Comparison of ENCODE assay signal across 8 mouse cellular contexts in genomic region chr13:3729926-3730698, GRCm38 (mm10).
A peak's percentile ranks its signal among the peaks of the same experiment; 100 is the strongest.
DNase-seq lines count a peak whose midpoint lies in the region; ATAC-seq lines count a peak whose summit lies in the region.

No protein-coding gene starts in this region.

- intact Hi-C loops in gastrocnemius, postnatal 36 days (cut with DNase I), result no loop called here

- H3K4me1 ChIP-seq in heart, embryonic 10.5 days, result peaks cover 19% of the 10 kb centered on the region
- H3K4me1 ChIP-seq in limb, embryonic 12.5 days (replicated peaks), result peaks cover 18% of the 10 kb centered on the region
- peaks cover 6% of the 10 kb centered on the region; the same call in 1 of the 2 replicates for H3K4me1 ChIP-seq in neural tube, embryonic 13.5 days (replicated peaks)

- H3K36me3 ChIP-seq in heart, embryonic 10.5 days, result no peaks in the 10 kb centered on the region
- H3K36me3 ChIP-seq in limb, embryonic 12.5 days, result no peaks in the 10 kb centered on the region
- no peaks in the 10 kb centered on the region for H3K36me3 ChIP-seq in neural tube, embryonic 13.5 days

- 5% methylated on average over 3 of the region's 3 CpGs for WGBS in heart, embryonic 10.5 days
- WGBS in limb, embryonic 12.5 days, result 2% methylated on average over 3 of the region's 3 CpGs
- 2% methylated on average over 3 of the region's 3 CpGs for WGBS in neural tube, embryonic 13.5 days

- peak overlapping the region; percentile 56; the same call in 1 of the 2 replicates for H3K27ac ChIP-seq in heart, embryonic 10.5 days
- peak overlapping the region; percentile 83 for H3K27ac ChIP-seq in limb, embryonic 12.5 days
- no peak overlapping the region for H3K27ac ChIP-seq in neural tube, embryonic 13.5 days (replicated peaks)

- no peak overlapping the region for H3K4me3 ChIP-seq in heart, embryonic 10.5 days
- H3K4me3 ChIP-seq in limb, embryonic 12.5 days (replicated peaks), result no peak overlapping the region
- H3K4me3 ChIP-seq in neural tube, embryonic 13.5 days, result no peak overlapping the region

- H3K27me3 ChIP-seq in heart, embryonic 10.5 days (ENCODE audit: insufficient read depth, poor library complexity, severe bottlenecking), result no peaks in the 10 kb centered on the region
- H3K27me3 ChIP-seq in limb, embryonic 12.5 days, result no peaks in the 10 kb centered on the region
- H3K27me3 ChIP-seq in neural tube, embryonic 13.5 days, result no peaks in the 10 kb centered on the region

- H3K4me2 ChIP-seq in limb, embryonic 12.5 days, result no peak overlapping the region
- no peak overlapping the region for H3K4me2 ChIP-seq in neural tube, embryonic 13.5 days

- DNase-seq in gastrocnemius, postnatal 25 days, result peak; percentile 44
- DNase-seq in gastrocnemius, postnatal 36 days, result no peak
- no peak for DNase-seq in heart, embryonic 10.5 days (ENCODE audit: low spot score)
- DNase-seq in thymus, postnatal 4 days, result no peak
- no peak for DNase-seq in layer of hippocampus, postnatal 25 days (ENCODE audit: extremely low spot score in 1 of 2, low spot score in 1 of 2)
- DNase-seq in natural killer cell, adult 2 months (ENCODE audit: low spot score in 2 of 2), result no peak

- peak; percentile 88 for ATAC-seq in limb, embryonic 12.5 days (ENCODE audit: insufficient number of reproducible peaks, insufficient read depth, low FRiP score, low TSS enrichment, low read depth)
- ATAC-seq in neural tube, embryonic 13.5 days (ENCODE audit: low read depth), result peak; percentile 53; the same call in 1 of the 2 replicates

- no peaks in the 10 kb centered on the region for H3K9me3 ChIP-seq in heart, embryonic 10.5 days
- no peaks in the 10 kb centered on the region for H3K9me3 ChIP-seq in limb, embryonic 12.5 days
- H3K9me3 ChIP-seq in neural tube, embryonic 13.5 days, result no peaks in the 10 kb centered on the region

- no peak overlapping the region for H3K9ac ChIP-seq in limb, embryonic 12.5 days (replicated peaks)
- H3K9ac ChIP-seq in neural tube, embryonic 13.5 days, result 0 out of 2 replicates have a peak overlapping the region, but pooled peaks have one; percentile 1
